Mouse (Mus musculus) MEL (cell line): Measurements from ENCODE around the gene Prrc2c. TPM values are rescaled to one million over a fixed set of nuclear protein-coding genes. Genes with fewer than 3 reads are reported as not detected.

ENCODE experiments used
- DNase-seq: peaks from one replicate; pipeline ENCODE4 v3.0.0; 2011; ENCODE audit warnings: low read depth, low spot score
- H3K27ac ChIP-seq: 2 replicates; pipeline ENCODE4 v1.5.1; 2012; ENCODE audit warnings: low read depth, mild to moderate bottlenecking, control low read depth, low read length, moderate library complexity; ENCODE audit not compliant: control insufficient read depth
- H3K27me3 ChIP-seq, 2 experiments: fragments of 150-350 bp in 1 of 2; sonication (generic) in 1 of 2; 2 replicates each; pipeline ENCODE4 v1.6.1; 2012; ENCODE audit warnings: low read length in 2 of 2, mild to moderate bottlenecking in 2 of 2, improper control_type of control experiment in 1 of 2, moderate library complexity in 1 of 2; ENCODE audit not compliant: insufficient read depth in 2 of 2, control insufficient read depth in 1 of 2
- H3K36me3 ChIP-seq, 2 experiments: 2 replicates each; pipeline ENCODE4 v1.6.1; 2012 to 2014; ENCODE audit warnings: low read length in 2 of 2, improper control_type of control experiment in 1 of 2, inconsistent platforms in 1 of 2, mild to moderate bottlenecking in 1 of 2; ENCODE audit not compliant: insufficient read depth in 2 of 2, control insufficient read depth in 1 of 2
- H3K4me1 ChIP-seq, 2 experiments: fragments of 150-350 bp in 1 of 2; sonication (generic) in 1 of 2; 2 replicates each; pipeline ENCODE4 v1.6.1; 2012; ENCODE audit warnings: low read length in 2 of 2, improper control_type of control experiment in 1 of 2, mild to moderate bottlenecking in 1 of 2; ENCODE audit not compliant: insufficient read depth in 2 of 2, control insufficient read depth in 1 of 2
- H3K4me3 ChIP-seq, 2 experiments: fragments of 150-350 bp in 1 of 2; sonication (generic) in 1 of 2; 2 replicates each; pipeline ENCODE4 v1.5.1; 2012; ENCODE audit warnings: low read depth in 2 of 2, low read length in 2 of 2, mild to moderate bottlenecking in 2 of 2, moderate library complexity in 2 of 2, control low read depth in 1 of 2, improper control_type of control experiment in 1 of 2; ENCODE audit not compliant: control insufficient read depth in 1 of 2, insufficient read depth in 1 of 2
- H3K79me2 ChIP-seq: 2 replicates; pipeline ENCODE4 v1.6.1; 2012; ENCODE audit warnings: mild to moderate bottlenecking, low read length, moderate library complexity; ENCODE audit not compliant: control insufficient read depth, poor library complexity, insufficient read depth
- H3K9ac ChIP-seq: 2 replicates; pipeline ENCODE4 v1.6.1; 2012; ENCODE audit warnings: low read depth, mild to moderate bottlenecking, control low read depth, low read length, moderate library complexity; ENCODE audit not compliant: control insufficient read depth, poor library complexity, severe bottlenecking
- H3K9me3 ChIP-seq: fragments of 150-350 bp; sonication (generic); replicated peaks from 2 replicates; pipeline ENCODE4 v1.6.1; 2012; ENCODE audit warnings: mild to moderate bottlenecking, low read length, improper control_type of control experiment, moderate library complexity; ENCODE audit not compliant: insufficient read depth
- CHD2 ChIP-seq: IDR thresholded peaks from 2 replicates; pipeline ENCODE4 v1.6.1; 2011; ENCODE audit warnings: low read length, improper control_type of control experiment
- ELF1 ChIP-seq: IDR thresholded peaks from 2 replicates; pipeline ENCODE4 v1.6.1; 2014; ENCODE audit warnings: low read depth, mild to moderate bottlenecking, inconsistent platforms, low read length, improper control_type of control experiment, moderate library complexity
- ETS1 ChIP-seq: IDR thresholded peaks from 2 replicates; pipeline ENCODE4 v1.6.1; 2012; ENCODE audit warnings: low read depth, mild to moderate bottlenecking, inconsistent platforms, low read length, improper control_type of control experiment, moderate library complexity
- HCFC1 ChIP-seq: IDR thresholded peaks from 2 replicates; pipeline ENCODE4 v1.6.1; 2012; ENCODE audit warnings: low read depth, mild to moderate bottlenecking, inconsistent platforms, low read length, improper control_type of control experiment, moderate library complexity
- JUND ChIP-seq: IDR thresholded peaks from 2 replicates; pipeline ENCODE4 v1.6.1; 2011; ENCODE audit warnings: low read depth, mild to moderate bottlenecking, improper control_type of control experiment, low read length
- KAT2A ChIP-seq: conservative IDR thresholded peaks from 2 replicates; pipeline ENCODE4 v1.6.1; 2012; ENCODE audit warnings: low read depth, low read length, improper control_type of control experiment, inconsistent platforms
- MAX ChIP-seq: IDR thresholded peaks from 2 replicates; pipeline ENCODE4 v1.6.1; 2011; ENCODE audit warnings: low read length, improper control_type of control experiment
- MEF2A ChIP-seq: IDR thresholded peaks from 2 replicates; pipeline ENCODE4 v1.6.1; 2014; ENCODE audit warnings: low read depth, mild to moderate bottlenecking, inconsistent platforms, low read length, improper control_type of control experiment; ENCODE audit not compliant: poor library complexity, insufficient replicate concordance, severe bottlenecking; ENCODE audit errors: extremely low read depth
- MYB ChIP-seq: IDR thresholded peaks from 2 replicates; pipeline ENCODE4 v1.6.1; 2011; ENCODE audit warnings: mild to moderate bottlenecking, low read depth, low read length, improper control_type of control experiment
- MYC ChIP-seq: IDR thresholded peaks from 2 replicates; pipeline ENCODE4 v1.6.1; 2011; ENCODE audit warnings: low read depth, mild to moderate bottlenecking, low read length, improper control_type of control experiment, moderate library complexity
- POLR2A ChIP-seq, 2 experiments: IDR thresholded peaks; 2 replicates each; pipeline ENCODE4 v1.6.1; 2011 to 2012; ENCODE audit warnings: low read length in 2 of 2, mild to moderate bottlenecking in 2 of 2, control low read depth in 1 of 2, improper control_type of control experiment in 1 of 2, low read depth in 1 of 2, moderate library complexity in 1 of 2; ENCODE audit not compliant: control insufficient read depth in 1 of 2, insufficient read depth in 1 of 2, poor library complexity in 1 of 2
- POLR2AphosphoS5 ChIP-seq: IDR thresholded peaks from 2 replicates; pipeline ENCODE4 v1.6.1; 2012; ENCODE audit warnings: low read depth, borderline replicate concordance, mild to moderate bottlenecking, inconsistent platforms, low read length, moderate library complexity, mixed read lengths
- RCOR1 ChIP-seq: IDR thresholded peaks from 2 replicates; pipeline ENCODE4 v1.6.1; 2012; ENCODE audit warnings: low read depth, mild to moderate bottlenecking, inconsistent platforms, low read length, improper control_type of control experiment
- SIN3A ChIP-seq: IDR thresholded peaks from 2 replicates; pipeline ENCODE4 v1.6.1; 2012; ENCODE audit warnings: low read length, improper control_type of control experiment, inconsistent platforms
- SMC3 ChIP-seq: IDR thresholded peaks from 2 replicates; pipeline ENCODE4 v1.6.1; 2011; ENCODE audit warnings: low read depth, low read length, improper control_type of control experiment
- TAL1 ChIP-seq: IDR thresholded peaks from 2 replicates; pipeline ENCODE4 v1.6.1; 2012; ENCODE audit warnings: mild to moderate bottlenecking, inconsistent platforms, low read length, moderate library complexity, mixed read lengths
- TBP ChIP-seq: IDR thresholded peaks from 2 replicates; pipeline ENCODE4 v1.8.0; 2011; ENCODE audit warnings: low read depth, low read length, improper control_type of control experiment
- TCF12 ChIP-seq: IDR thresholded peaks from 2 replicates; pipeline ENCODE4 v1.6.1; 2014; ENCODE audit warnings: low read depth, mild to moderate bottlenecking, inconsistent platforms, low read length, improper control_type of control experiment, moderate library complexity
- UBTF ChIP-seq: IDR thresholded peaks from 2 replicates; pipeline ENCODE4 v1.6.1; 2012; ENCODE audit warnings: low read depth, mild to moderate bottlenecking, inconsistent platforms, low read length, improper control_type of control experiment, moderate library complexity, borderline replicate concordance; ENCODE audit not compliant: insufficient read depth
- USF1 ChIP-seq: IDR thresholded peaks from 2 replicates; pipeline ENCODE4 v1.6.1; 2014; ENCODE audit warnings: low read depth, mild to moderate bottlenecking, inconsistent platforms, low read length, improper control_type of control experiment, moderate library complexity
- USF2 ChIP-seq, 2 experiments: IDR thresholded peaks; 2 replicates each; pipeline ENCODE4 v1.6.1; 2011 to 2012; ENCODE audit warnings: improper control_type of control experiment in 2 of 2, low read length in 2 of 2, borderline replicate concordance in 1 of 2, inconsistent platforms in 1 of 2, low read depth in 1 of 2, mild to moderate bottlenecking in 1 of 2; ENCODE audit not compliant: insufficient read depth in 1 of 2
- ZC3H11A ChIP-seq: IDR thresholded peaks from 2 replicates; pipeline ENCODE4 v1.6.1; 2012; ENCODE audit warnings: low read depth, mild to moderate bottlenecking, inconsistent platforms, low read length, improper control_type of control experiment
- ZMIZ1 ChIP-seq: IDR thresholded peaks from 2 replicates; pipeline ENCODE4 v1.6.1; 2012; ENCODE audit warnings: low read depth, mild to moderate bottlenecking, inconsistent platforms, low read length, improper control_type of control experiment, moderate library complexity
- ZNF384 ChIP-seq: IDR thresholded peaks from 2 replicates; pipeline ENCODE4 v1.6.1; 2012; ENCODE audit warnings: low read depth, mild to moderate bottlenecking, inconsistent platforms, low read length, improper control_type of control experiment
- polyA plus RNA-seq, 2 experiments: library from polyadenylated mRNA; stranded (reverse) in 1 of 2; unstranded in 1 of 2; fragments of >175 nt in 1 of 2; fragments of >200 nt in 1 of 2; gene quantifications; 2 replicates each; pipeline versions ENCODE4 v1.2.1 to v1.2.4; 2012; ENCODE audit warnings: low replicate concordance in 2 of 2, low read depth in 1 of 2; ENCODE audit not compliant: insufficient read length in 2 of 2, insufficient read depth in 1 of 2, missing spikeins in 1 of 2
- total RNA-seq: library from RNA; depleted of rRNA; stranded (reverse); fragments of 300-350 nt; gene quantifications from 2 replicates; pipeline ENCODE4 v1.2.3, GENCODE M21; 2012

Prrc2c gene
- total and polyA plus RNA-seq, 3 experiments, result 55.5 to 343 (median 142) TPM

- TF ChIP-seq UBTF, result no peak; the same call in 1 of the 2 replicates
- no peak for TF ChIP-seq JUND
- peak; percentile 71 for TF ChIP-seq SIN3A
- peak; percentile 81 for TF ChIP-seq MAX
These were observed at the start of gene Prrc2c (continued) for GRCm38 (mm10) chr1:162740401-162740835.

- no peak overlapping the region for H3K27ac ChIP-seq
- no peaks in the 10 kb centered on the region for H3K36me3 ChIP-seq
- no peaks in the 10 kb centered on the region; a peak in 1 of 4 replicates for H3K27me3 ChIP-seq
- H3K9me3 ChIP-seq, result no peaks in the 10 kb centered on the region
- no peaks in the 10 kb centered on the region for H3K4me1 ChIP-seq
- TF ChIP-seq TAL1 (no peak), MYC (no peak), ZNF384 (no peak), SMC3 (no peak), ZC3H11A (no peak), KAT2A (no peak), MYB (no peak), MEF2A (no peak), HCFC1 (no peak), POLR2AphosphoS5 (no peak), USF1 (no peak), ZMIZ1 (no peak), ETS1 (no peak), ELF1 (no peak), CHD2 (no peak), TBP (no peak), USF2 (IDR thresholded peaks at IDR 0.05; ENCODE audit: borderline replicate concordance in 1 of 2, insufficient read depth in 1 of 2, low read depth in 1 of 2, low read length in 2 of 2) (no peak), POLR2A (IDR thresholded peaks at IDR 0.05; ENCODE audit: control insufficient read depth in 1 of 2, insufficient read depth in 1 of 2, low read depth in 1 of 2, low read length in 2 of 2, poor library complexity in 1 of 2) (no peak), TCF12 (no peak), RCOR1 (no peak)
- no peaks in the 10 kb centered on the region for H3K79me2 ChIP-seq
- DNase-seq, result no peak
- no peak overlapping the region for H3K4me3 ChIP-seq
- H3K9ac ChIP-seq, result no peak overlapping the region
These were observed 44.9 kb upstream of the Prrc2c start for GRCm38 (mm10) chr1:162785222-162785621.
